Mouse (Mus musculus) ES-Bruce4 (cell line): Measurements from ENCODE around the gene Sorl1.

ENCODE experiments used
- CTCF ChIP-seq: IDR thresholded peaks from one replicate; pipeline ENCODE4 v1.8.1; 2011; ENCODE audit warnings: low read depth, low read length
- EP300 ChIP-seq: IDR thresholded peaks from 2 replicates; pipeline ENCODE4 v1.6.1; 2011; ENCODE audit warnings: low read depth, low read length; ENCODE audit not compliant: insufficient read depth
- POLR2A ChIP-seq: IDR thresholded peaks from one replicate; pipeline ENCODE4 v1.8.1; 2011; ENCODE audit warnings: low read length; ENCODE audit not compliant: insufficient read depth

- TF ChIP-seq CTCF (no peak), POLR2A (no peak), EP300 (no peak)
These were observed 119.0 kb downstream of the Sorl1 start for GRCm38 (mm10) chr9:42005101-42005500.
